Mouse (Mus musculus): ENCODE results near the gene Edil3.

DNA sequence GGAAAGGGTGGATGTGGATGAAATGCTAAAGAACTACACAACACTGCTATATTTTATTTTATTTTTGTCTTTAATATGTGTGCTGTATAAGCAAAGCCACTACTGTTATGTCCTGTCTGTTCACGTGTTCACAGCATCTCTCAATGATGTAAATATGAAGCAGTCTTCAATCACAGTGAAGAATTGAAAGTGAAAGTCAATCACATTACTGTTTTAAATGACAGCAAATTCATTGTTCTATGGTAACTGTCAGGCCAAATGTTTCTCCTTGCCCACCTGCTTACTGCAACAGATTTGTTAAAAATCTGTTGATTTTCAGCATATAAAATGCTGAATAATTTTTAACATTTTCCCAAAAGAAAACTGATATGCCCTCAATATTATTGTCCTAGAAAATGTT is 499.9 kb downstream of the Edil3 start:
- no peak for TF ChIP-seq CTCF (IDR thresholded peaks at IDR 0.05; ENCODE audit: control insufficient read depth, insufficient read depth, low read length)
- no peak for TF ChIP-seq POLR2A (IDR thresholded peaks at IDR 0.05; ENCODE audit: borderline replicate concordance, control insufficient read depth, low read depth, low read length)
